Mouse (Mus musculus): ENCODE measurements around the gene Zfp385c.

GRCm38 (mm10) chr11:100735134-100735865 is 43.0 kb upstream of the Zfp385c start:
- TF ChIP-seq CTCF (IDR thresholded peaks at IDR 0.05; ENCODE audit: extremely low read depth, insufficient read depth, low read length), result no peak
- TF ChIP-seq POLR2A (IDR thresholded peaks at IDR 0.05; ENCODE audit: extremely low read depth, insufficient read depth, low read length), result no peak

Data from cortical plate, adult 2 months (tissue).